Mouse (Mus musculus) thymus, postnatal 36 days (tissue): ENCODE measurements around the gene Cc2d2b.

Source experiments
- DNase-seq, 2 experiments: peaks; one replicate each; pipeline ENCODE4 v3.0.0; 2022; ENCODE audit warnings: mixed read lengths in 2 of 2

Gene Cc2d2b

DNA sequence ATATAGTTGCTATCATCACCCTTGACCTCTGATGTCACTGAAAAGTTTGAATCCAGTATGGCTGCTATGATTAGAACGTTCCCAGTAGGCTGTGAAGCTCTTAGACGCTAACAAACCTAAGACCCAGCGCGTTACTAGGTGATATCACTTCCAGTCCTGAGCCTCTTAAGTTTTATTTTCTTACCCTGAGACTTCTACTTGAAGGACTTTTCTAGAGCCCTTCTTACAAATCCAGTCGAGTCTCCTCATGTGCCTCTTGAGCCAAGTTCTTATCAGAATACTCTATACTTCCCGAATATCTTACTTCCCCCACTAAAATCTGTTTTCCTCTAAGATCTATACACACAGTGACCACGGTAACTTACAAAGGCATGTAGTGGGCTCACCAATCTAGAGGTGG is 89.7 kb downstream of the Cc2d2b start:
- DNase-seq: no peak

DNA sequence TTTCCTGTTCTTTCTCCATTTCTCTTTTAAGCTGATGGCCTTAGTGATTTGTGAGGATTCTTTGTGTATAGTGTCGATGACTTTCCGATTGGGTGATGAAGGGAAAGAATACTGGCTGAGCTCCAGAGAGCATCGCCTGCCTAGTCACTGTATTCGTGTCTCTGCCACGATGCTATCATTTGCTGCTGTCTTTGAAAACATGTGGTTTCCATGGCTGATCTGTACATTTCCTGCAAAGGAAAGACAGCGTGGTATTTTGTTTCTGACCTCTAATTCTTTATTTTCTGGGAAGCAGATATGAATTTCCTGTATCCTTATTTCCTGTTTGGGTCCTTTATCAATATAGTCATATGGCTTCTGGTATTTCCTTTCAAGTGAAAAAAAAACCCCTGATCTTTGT is 91.8 kb downstream of the Cc2d2b start:
- DNase-seq: no peak

DNA sequence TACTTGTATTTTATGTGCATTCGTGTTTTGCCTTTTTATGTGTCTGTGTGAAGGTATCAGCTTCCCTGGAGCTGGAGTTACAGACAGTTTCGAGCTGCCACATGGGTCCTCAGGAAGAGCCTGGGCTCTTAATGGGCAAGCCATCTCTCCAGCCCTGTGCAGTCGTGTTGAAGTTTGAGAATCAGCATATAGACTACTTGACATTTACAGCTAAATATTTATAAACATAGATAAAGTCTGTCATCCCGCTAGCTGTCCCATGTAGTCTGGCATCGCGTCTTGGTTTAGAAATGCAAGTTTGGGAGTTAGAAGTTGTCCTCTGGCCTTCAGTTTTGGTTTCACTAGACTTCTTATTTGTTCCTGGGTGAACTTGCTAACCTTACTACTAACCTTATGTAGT is 92.5 kb downstream of the Cc2d2b start:
- no peak for DNase-seq

DNA sequence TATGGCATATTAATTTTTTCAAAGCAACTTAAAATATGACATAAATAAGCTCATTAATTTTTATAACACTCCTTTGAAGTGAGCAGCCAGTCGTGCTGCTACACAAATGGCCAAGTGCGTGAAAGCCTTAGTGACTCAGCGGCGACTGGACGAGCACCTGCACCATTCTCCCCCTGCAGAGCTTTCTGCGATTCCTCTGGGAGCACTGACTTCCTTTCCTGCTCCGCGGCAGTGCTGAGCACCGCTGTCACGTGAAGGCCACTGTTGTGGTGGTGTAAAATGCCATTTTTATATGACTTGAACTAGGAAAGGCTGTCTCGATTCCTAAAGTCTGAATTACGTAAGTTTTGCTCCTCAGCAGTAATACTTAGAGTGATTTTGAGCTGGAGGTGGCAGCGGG is 93.0 kb downstream of the Cc2d2b start:
- no peak for DNase-seq

DNA sequence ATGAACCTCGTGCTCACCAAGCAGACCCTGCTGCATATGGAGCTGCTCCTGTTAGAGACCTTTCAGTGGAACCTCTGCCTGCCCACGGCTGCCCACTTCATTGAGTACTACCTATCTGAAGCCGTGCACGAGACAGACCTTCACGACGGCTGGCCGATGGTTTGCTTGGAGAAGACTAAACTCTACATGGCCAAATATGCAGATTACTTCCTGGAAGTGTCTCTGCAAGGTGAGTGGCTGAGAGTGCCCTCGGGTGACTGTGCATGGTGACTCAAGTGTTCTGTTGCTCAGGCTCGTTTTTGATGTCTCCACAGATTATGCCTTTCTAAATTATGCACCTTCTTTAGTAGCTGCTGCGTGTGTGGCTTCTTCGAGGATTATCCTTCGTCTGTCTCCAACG is 96.2 kb downstream of the Cc2d2b start:
- DNase-seq: no peak

DNA sequence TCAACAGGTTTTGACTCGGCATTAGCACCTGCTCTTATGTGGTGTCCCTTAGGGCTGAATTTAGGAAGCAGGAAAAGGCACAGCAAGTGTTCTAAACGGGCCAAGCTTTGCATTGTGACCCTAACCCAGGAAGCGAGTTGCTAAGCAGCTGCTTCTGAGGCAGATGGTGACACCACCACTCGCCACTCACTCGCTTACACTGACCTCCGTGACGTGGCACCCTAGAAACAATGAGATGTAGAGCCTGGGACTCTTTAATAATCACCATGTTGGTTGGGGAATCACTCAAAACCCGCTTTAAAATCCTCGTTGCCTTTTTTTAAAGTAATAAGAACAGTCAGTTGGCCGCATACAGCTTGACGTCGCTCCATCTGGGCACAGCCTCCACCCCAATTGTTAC is 100.8 kb downstream of the Cc2d2b start:
- DNase-seq: no peak

DNA sequence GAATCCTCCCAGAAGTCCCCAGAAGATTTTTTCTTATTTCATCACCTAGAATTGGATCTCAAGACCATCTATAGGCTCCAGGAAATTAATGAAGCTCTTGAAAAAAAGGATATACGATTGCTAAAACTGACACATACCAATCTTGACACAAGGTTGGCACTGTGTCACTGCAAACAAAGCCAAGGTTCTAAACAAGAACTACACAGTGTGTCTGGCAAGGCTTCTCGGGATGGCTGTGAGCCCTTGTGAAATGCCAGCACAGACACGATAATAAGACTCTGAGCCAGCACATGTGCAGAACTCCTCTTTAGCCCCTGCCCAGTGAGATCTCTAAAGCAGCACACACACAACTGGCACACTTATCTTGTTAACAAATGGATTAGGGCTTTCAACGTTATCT is 111.0 kb downstream of the Cc2d2b start:
- no peak for DNase-seq

DNA sequence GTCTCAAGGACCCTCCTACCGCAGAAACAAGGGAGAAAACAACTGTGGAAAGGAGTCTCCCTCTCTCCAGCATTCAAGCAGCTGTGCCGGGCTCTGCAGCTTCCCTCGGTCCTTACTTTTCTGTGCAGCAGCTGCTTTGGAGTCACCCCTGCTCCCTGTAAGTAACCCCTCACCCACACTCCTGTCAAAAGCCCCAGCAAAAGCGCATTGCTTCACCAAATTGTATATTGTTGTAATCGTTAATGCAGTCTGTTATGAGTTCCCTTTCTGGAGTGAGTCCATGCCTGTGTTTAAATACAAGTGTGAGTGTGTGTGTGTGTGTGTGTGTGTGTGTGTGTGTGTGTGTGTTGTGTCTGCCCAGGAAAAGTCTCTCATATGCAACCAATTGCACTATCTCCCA is 119.7 kb downstream of the Cc2d2b start:
- DNase-seq: no peak

DNA sequence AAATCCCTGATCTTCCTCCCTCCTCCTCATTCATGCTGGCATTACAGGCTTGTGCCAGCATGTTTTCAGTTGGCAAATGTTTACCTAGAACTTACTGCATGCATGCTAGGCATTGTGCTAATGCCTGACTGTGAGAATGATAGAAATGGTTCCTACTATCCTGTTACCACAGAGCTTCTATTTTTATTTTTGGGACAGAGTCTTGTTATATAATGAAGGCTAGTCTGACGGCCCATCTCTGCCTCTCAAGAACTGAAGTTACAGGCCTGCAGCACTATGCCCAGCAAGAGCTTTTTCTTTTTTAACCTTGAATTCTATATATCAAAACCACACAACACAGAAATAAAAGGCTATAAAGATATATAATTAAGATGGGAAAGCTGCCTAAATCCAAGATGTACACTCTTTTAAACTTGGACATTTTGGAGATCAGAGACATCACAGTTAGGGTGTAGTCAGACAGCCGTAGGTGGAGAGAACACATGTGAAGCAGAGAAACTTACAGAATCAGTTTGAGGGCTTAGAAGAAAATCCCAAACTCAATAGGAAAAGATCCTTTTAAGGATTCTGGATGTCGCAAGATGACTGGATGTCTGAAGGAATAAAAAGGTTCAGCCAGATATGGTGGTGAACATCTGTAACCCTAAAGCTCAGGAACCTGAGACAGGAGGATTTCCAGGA is 121.0 kb downstream of the Cc2d2b start:
- no peak for DNase-seq

DNA sequence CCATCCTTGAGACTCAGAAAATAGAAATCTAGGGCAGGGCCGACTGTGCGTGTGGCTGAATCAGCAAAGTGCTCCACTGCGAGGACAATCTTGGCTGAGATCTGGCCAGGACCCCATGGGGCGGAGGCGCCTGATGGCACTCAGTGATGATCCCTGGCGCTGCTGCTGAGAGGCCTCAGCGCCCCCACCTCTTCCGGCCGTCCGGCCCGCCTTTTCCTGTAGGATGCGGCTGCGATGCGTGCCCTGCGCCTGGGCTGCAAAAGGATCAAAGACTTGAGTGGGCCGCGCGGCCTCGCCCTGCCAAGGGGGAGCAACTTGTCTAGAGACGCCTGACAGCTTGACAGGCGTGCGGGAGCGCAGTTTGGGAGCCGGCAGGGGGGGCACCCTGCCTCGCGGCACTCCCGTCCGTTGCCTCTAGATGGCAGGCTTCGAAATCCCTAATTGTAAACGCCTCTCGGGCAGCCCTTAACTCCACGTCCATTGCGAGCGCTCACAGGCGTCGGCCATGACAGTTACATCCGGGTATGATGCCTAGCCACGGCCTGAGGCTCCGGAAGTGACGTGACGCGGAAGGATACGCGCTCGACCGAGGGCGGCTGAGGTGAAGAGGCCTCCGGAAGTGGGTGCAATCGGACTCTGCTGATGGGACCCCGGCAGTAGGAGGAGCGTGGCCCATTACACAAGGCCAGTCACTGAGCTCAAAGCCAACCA is 124.6 kb downstream of the Cc2d2b start:
- DNase-seq: peak; percentile 77 to 83
